Mouse (Mus musculus): ENCODE measurements around the gene Tmem126b. TPM values are rescaled to one million over a fixed set of nuclear protein-coding genes. Genes with fewer than 3 reads are reported as not detected.

Tmem126b gene
- polyA plus RNA-seq, 1 experiment = 25.6 TPM

- Histone ChIP-seq H3K4me3 (ENCODE audit: insufficient read depth, low read length) (peak within 1 kb of the TSS; percentile 97), H3K27ac (ENCODE audit: insufficient read depth, low read depth, low read length) (peak within 1 kb of the TSS; percentile 86), H3K4me1 (ENCODE audit: control insufficient read depth, insufficient read depth, low read length) (peaks cover 2% of the 10 kb centered on the region)
- TF ChIP-seq CTCF (IDR thresholded peaks at IDR 0.05; ENCODE audit: low read depth, low read length) = no peak
- TF ChIP-seq POLR2A (IDR thresholded peaks at IDR 0.05; ENCODE audit: borderline replicate concordance, low read depth, low read length) = peak; percentile 44; the same call in 1 of the 2 replicates
Observed at GRCm38 (mm10) chr7:90456845-90457468, 18.8 kb downstream of the Tmem126b start, which contains the start of gene Tmem126a. Tmem126a (minus strand) TSS chr7:90457229.

GRCm38 (mm10) chr7:90456149-90456844, 19.5 kb downstream of the Tmem126b start:
- peak overlapping the region; percentile 97 for H3K4me3 ChIP-seq (ENCODE audit: insufficient read depth, low read length)
- TF ChIP-seq CTCF (IDR thresholded peaks at IDR 0.05; ENCODE audit: low read depth, low read length) = no peak
- TF ChIP-seq POLR2A (IDR thresholded peaks at IDR 0.05; ENCODE audit: borderline replicate concordance, low read depth, low read length) = no peak
- H3K4me1 ChIP-seq (ENCODE audit: control insufficient read depth, insufficient read depth, low read length) = peaks cover 2% of the 10 kb centered on the region
- peak overlapping the region; percentile 86 for H3K27ac ChIP-seq (ENCODE audit: insufficient read depth, low read depth, low read length)

- H3K4me3 ChIP-seq (ENCODE audit: insufficient read depth, low read length) = peak overlapping the region; percentile 96
- no peak for TF ChIP-seq CTCF (IDR thresholded peaks at IDR 0.05; ENCODE audit: low read depth, low read length)
- TF ChIP-seq POLR2A (IDR thresholded peaks at IDR 0.05; ENCODE audit: borderline replicate concordance, low read depth, low read length) = no peak
- H3K27ac ChIP-seq (ENCODE audit: insufficient read depth, low read depth, low read length) = no peak overlapping the region
- H3K4me1 ChIP-seq (ENCODE audit: control insufficient read depth, insufficient read depth, low read length) = peaks cover 4% of the 10 kb centered on the region; the same call in 1 of the 2 replicates
Observed at GRCm38 (mm10) chr7:90444206-90444605, 31.6 kb downstream of the Tmem126b start.

GRCm38 (mm10) chr7:90443101-90444091, 32.4 kb downstream of the Tmem126b start:
- peak overlapping the region; percentile 87 for H3K27ac ChIP-seq (ENCODE audit: insufficient read depth, low read depth, low read length)
- TF ChIP-seq CTCF (IDR thresholded peaks at IDR 0.05; ENCODE audit: low read depth, low read length) (no peak), POLR2A (IDR thresholded peaks at IDR 0.05; ENCODE audit: borderline replicate concordance, low read depth, low read length) (no peak)
- H3K4me3 ChIP-seq (ENCODE audit: insufficient read depth, low read length) = peak overlapping the region; percentile 96

DNA sequence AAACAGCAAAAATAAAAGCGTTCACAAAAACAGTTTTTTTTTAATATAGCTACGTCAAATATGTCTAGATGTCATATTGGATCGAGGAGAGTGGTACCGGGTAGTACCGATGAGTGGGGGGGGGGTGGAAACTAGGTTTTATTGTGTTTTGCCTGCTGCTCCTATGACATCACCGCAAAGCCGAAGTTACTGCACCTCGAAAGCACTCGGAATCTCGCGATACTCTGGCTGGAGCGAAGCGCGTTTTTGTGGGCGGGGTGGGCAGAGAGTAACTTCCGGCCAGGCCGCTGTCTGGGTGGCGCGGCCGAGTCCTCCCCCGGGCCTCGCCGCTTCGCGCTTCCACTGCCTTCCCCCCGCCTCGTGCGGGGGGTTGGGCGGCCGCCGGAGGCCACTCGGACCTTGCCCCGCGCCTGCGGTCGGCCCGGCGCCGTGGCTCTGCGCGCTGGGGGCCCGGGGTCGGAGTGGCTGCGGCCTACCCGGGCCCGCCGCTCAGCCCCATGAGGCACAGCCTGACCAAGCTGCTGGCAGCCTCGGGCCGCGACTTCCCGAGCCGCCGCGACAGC, 33.2 kb downstream of the Tmem126b start, which contains the start of gene Crebzf:
TSS of gene Crebzf (plus strand) at position 212 of the 563 bp plus-strand sequence.
- peak within 1 kb of the TSS; percentile 87 for H3K27ac ChIP-seq (ENCODE audit: insufficient read depth, low read depth, low read length)

More at GRCm38 (mm10) chr7:90443101-90444091, 32.4 kb downstream of the Tmem126b start:
- H3K4me1 ChIP-seq (ENCODE audit: control insufficient read depth, insufficient read depth, low read length) = 0 out of 2 replicates have a peak, but pooled peaks cover 2% of the 10 kb centered on the region

GRCm38 (mm10) chr7:90442070-90442469, 33.7 kb downstream of the Tmem126b start:
- TF ChIP-seq POLR2A (IDR thresholded peaks at IDR 0.05; ENCODE audit: borderline replicate concordance, low read depth, low read length) (no peak), CTCF (IDR thresholded peaks at IDR 0.05; ENCODE audit: low read depth, low read length) (no peak)
- Histone ChIP-seq H3K4me3 (ENCODE audit: insufficient read depth, low read length) (peak overlapping the region; percentile 96), H3K27ac (ENCODE audit: insufficient read depth, low read depth, low read length) (peak overlapping the region; percentile 28; the same call in 1 of the 2 replicates)

More for the DNA sequence above, 33.2 kb downstream of the Tmem126b start, which contains the start of gene Crebzf:
- Histone ChIP-seq H3K4me3 (ENCODE audit: insufficient read depth, low read length) (peak within 1 kb of the TSS; percentile 96), H3K4me1 (ENCODE audit: control insufficient read depth, insufficient read depth, low read length) (0 out of 2 replicates have a peak, but pooled peaks cover 2% of the 10 kb centered on the region)
- TF ChIP-seq POLR2A (IDR thresholded peaks at IDR 0.05; ENCODE audit: borderline replicate concordance, low read depth, low read length) = no peak; the same call in 1 of the 2 replicates
- TF ChIP-seq CTCF (IDR thresholded peaks at IDR 0.05; ENCODE audit: low read depth, low read length) = no peak

GRCm38 (mm10) chr7:90440044-90440443, 35.8 kb downstream of the Tmem126b start:
- no peak for TF ChIP-seq POLR2A (IDR thresholded peaks at IDR 0.05; ENCODE audit: borderline replicate concordance, low read depth, low read length)
- TF ChIP-seq CTCF (IDR thresholded peaks at IDR 0.05; ENCODE audit: low read depth, low read length) = no peak
- H3K4me1 ChIP-seq (ENCODE audit: control insufficient read depth, insufficient read depth, low read length) = no peaks in the 10 kb centered on the region
- no peak overlapping the region for H3K27ac ChIP-seq (ENCODE audit: insufficient read depth, low read depth, low read length)
- H3K4me3 ChIP-seq (ENCODE audit: insufficient read depth, low read length) = no peak overlapping the region

More at GRCm38 (mm10) chr7:90442070-90442469, 33.7 kb downstream of the Tmem126b start:
- 0 out of 2 replicates have a peak, but pooled peaks cover under 1% of the 10 kb centered on the region for H3K4me1 ChIP-seq (ENCODE audit: control insufficient read depth, insufficient read depth, low read length)

- TF ChIP-seq CTCF (IDR thresholded peaks at IDR 0.05; ENCODE audit: low read depth, low read length) (no peak), POLR2A (IDR thresholded peaks at IDR 0.05; ENCODE audit: borderline replicate concordance, low read depth, low read length) (no peak)
Observed at GRCm38 (mm10) chr7:90432221-90432620, 43.6 kb downstream of the Tmem126b start.

More at GRCm38 (mm10) chr7:90432221-90432620, 43.6 kb downstream of the Tmem126b start:
- Histone ChIP-seq H3K4me1 (ENCODE audit: control insufficient read depth, insufficient read depth, low read length) (no peaks in the 10 kb centered on the region), H3K27ac (ENCODE audit: insufficient read depth, low read depth, low read length) (no peak overlapping the region), H3K4me3 (ENCODE audit: insufficient read depth, low read length) (no peak overlapping the region)
